Mouse (Mus musculus) large intestine, adult 2 months (tissue): ENCODE results near the gene Unkl. TPM values are rescaled to one million over a fixed set of nuclear protein-coding genes. Genes with fewer than 3 reads are reported as not detected.
"Not testable (repeated sequence)": the region's sequence is repeated elsewhere in the genome, so short reads cannot be mapped to it uniquely, and the experiment has no call there.

Source experiments
- DNase-seq: peaks from one replicate; pipeline ENCODE4 v3.0.0-alpha.2; 2012; ENCODE audit warnings: low read depth, low spot score
- WGBS: fragments of 180-500 bp; shearing (Covaris S2); methylation state at CpG from one replicate; pipeline ENCODE4 v1.1.7; 2018; 5-methylcytosine and 5-hydroxymethylcytosine counted together
- polyA plus RNA-seq: library from polyadenylated mRNA; depleted of rRNA; stranded (reverse); fragments of >200 nt; gene quantifications from 2 replicates; pipeline ENCODE4 v1.2.3, GENCODE M21; 2012

Unkl gene
- polyA plus RNA-seq, 1 experiment: 6.0 TPM

DNA sequence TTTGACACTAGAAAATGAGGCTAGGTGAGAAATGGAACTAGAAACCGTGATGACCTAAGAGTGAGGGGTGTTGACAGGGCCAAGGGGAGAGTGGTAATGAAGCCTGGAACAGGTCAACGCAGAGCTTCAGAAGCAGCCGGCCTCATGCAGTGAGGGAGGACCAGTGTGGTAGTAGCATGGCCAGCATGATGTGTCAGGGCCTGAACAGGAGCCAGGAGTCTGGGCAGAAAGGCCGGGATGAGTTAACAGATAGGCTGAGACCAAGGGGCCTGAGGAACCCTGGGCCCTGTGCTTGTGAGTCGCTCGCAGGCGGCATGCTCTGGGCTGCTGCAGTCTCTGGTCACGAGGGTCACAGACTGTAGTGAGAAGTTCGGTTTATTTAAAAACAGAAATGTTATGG is 30.8 kb downstream of the Unkl start:
- WGBS: 90% methylated on average over 9 of the region's 9 CpGs
- DNase-seq: no peak

DNA sequence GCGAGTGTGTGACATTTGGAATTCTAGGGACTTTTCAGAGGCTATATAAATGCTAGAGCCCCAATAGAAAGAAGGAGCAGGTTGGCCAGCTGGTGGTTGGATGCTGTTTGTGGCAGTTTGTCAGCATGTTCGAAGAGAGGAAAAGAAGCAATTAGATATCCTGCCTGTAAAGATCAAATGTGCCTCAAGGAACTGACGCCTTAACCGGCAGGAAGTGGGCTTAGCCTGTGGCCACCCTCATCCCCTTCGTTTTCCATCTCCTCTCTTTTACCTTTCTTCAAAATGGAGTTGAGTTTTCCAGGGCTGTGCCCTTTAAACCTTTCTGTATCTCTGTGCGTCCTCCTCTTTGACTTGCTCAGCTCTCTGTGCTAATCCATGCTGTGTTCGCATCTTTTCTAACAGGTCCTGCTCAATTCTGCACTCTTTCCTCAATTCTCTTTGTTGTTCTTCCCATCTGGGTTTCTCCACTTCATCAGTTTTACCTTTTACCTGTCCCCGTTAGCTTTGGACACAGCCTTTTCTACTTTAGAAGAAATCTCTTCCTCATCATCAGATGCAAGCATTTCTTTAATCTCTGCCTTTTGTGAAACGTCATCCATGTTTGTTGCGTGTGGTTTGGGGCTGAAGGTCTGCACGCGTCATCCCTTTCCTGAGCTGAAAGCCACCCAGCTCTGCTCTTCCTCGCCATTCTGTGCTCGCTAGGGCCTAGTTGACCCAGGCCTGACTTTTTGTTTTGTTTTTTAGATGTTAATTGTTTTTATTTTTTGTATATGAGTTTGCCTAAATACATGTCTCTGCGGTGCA is 31.5 kb downstream of the Unkl start:
- WGBS: 90% methylated on average over 15 of the region's 15 CpGs
- DNase-seq: no peak

DNA sequence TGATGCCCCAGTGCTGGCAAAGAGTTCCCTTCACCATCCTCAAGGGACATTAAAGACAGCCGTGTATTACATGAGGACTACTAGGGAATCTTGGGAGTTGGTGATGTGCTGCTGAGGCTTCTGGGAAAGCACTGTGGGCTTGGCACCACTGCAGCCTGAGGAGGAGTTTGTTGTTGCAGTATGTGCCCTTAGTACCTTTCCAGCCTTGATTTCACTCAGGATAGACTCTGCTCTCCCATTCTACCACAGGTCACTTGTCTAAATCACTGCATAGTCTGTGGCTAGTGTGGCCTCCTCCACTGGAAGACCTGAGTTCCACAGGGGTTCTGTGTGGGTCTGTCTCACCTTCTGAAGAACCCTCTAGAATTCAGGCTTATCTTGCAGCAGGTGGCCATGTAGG is 32.5 kb downstream of the Unkl start:
- DNase-seq: no peak
- WGBS: 73% methylated on average over 1 of the region's 1 CpGs

DNA sequence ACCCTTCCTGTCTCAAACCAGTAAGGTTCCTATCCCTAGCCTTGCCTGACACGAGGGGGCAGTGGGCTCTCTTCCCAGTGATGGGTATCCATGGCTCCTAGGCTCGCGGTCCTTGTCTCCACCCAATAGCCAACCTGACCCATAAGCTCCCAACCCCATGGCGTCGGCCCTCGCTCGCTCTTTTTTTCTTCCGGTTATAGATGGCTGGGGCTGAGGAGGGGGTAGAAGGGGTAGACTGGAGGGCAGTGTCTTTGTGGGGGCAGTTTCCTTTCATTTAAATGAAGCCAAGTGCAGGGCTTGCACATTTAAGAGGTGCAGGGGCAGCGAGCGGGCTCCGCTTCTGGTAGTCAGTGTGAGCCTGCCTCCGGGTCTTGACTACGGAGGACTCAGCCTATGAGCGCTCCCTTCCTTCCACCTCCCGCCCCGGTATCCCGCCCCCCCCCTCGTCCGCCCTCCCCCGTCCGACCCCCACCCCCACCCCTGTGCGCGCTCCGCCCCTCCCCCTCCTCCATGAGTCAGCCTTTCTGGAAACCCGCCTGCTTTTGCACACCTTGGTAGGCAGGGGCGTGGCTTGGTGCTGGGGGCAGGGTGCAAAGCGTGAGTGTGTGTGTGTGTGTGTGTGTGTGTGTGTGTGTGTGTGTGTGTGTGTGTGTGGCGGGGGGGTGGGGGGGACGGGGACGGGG is 33.8 kb downstream of the Unkl start:
- 7% methylated on average over 17 of the region's 30 CpGs for WGBS
- DNase-seq: peak; percentile 19

DNA sequence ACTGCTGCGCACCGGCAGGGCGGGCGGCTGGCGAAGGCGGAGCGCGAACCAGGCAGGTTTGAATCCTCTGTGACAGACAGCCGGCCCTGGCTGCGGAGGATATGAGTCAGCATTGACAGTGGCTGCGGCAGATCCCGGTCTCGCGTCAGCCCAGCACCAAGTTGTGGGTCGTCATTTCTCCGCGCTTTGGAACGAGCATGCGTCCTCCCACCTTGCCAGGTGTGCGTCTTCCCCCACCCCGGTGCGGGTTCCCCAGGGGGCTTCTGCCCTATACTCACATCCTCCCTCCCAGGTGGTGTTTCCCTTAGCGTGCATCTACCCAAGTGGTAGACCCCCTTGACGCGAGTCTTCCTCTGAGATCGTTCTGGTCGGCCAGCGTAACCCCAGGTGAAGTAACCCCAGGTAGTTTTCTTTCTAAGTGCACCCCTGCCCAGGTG is 34.3 kb downstream of the Unkl start:
- not testable (repeated sequence) for DNase-seq
- 13% methylated on average over 14 of the region's 28 CpGs for WGBS

DNA sequence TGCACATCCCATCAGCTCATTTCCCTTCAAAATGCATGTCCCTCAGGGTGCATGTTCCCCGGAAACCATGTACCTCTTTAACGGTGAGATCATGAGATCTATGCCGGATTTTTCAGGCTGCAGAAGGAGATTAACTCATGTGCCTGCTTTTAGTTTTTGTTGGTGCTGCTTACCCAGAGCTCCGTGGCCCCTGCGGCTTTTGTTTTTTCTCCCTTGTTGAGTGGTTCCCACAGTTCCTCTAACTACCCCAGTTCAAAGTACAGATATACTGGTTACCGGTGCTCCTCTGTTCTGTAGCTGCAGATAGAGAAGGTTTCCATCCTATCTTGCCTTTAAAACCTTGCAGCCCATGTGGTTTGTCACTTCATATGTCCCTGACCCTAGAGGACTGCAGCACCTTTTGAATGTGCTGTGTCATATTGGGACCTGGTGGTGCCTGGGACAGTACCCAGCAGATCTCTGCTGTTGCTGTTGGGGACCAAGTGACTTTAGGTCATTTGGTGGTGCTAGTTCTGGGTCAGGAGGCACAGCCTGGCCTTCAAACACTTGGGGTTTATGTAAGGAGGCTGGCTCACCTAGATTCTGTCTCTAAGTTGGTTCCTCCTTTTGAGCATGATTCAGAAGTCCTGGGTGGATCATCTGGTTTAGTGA is 34.9 kb downstream of the Unkl start:
- 45% methylated on average over 6 of the region's 6 CpGs for WGBS
- DNase-seq: no peak

DNA sequence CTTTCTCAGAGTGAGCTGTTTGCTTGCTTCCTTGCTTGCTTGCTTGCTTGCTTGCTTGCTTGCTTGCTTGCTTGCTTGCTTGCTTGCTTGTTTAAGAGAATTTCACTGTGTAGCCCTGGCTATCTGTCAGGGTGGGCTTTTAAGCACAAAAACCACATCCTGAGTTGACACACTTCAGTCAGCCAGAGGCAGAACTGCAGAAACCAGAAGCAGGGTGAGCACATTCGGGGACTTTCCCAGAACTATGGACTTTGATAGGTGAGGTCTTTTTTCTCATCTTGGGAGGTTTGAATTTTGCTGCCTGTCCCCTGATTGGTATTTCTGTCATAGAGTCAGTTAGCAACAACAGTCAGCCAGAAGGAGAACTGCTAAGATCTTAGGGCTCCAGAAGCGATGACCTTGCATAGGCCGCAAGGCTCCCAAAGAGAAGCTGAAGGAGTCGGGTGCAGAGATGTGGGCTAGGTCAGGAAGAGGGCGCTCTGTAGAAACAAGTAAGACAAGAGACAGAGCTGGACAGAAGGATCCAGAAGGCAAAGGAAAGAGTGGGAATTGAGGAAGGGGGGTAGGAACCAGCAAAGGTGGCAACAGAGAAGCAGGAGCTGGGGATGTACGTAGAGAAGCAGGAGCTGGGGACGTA is 36.5 kb downstream of the Unkl start:
- DNase-seq: no peak
- 87% methylated on average over 7 of the region's 7 CpGs for whole genome bisulfite sequencing

DNA sequence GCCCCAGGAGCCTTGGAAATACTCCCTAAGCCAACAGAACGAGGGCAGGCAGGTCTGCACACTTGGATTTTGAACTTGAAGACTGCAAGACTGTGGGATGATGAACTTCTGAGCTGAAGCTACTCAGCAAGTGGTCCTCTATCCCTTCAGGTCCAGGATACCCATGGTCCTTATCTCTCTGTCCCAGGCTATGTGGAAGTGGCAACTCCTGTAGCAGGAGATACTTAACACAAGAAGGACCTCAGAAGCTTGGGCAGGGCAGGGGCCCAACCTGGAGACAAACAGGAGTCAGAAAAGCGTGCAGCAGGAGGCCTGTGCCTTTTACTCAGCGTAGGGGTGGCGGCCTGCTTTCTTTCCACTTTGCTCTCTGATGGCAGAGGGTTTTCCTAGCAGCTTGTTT is 37.5 kb downstream of the Unkl start:
- WGBS: 88% methylated on average over 4 of the region's 4 CpGs
- DNase-seq: no peak

DNA sequence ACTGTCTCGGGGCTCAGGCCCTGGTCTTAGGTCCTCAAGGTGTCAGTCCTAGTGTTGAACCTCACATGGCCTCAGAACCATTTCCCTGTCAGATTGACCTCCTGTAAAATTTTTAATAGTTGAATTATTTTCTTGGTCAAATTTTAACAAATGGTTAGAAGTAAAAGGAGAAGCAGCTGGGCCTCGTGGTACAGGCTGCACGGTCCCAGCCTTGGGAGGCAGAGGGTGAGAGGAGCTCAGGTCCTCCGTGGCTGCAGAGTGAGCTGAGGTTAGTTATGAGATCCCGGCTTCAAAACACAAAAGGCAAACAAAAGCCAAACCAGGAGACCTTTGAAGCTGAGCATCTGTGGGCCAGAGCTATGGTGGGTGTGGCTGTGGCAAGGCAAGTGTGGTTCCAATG is 39.8 kb downstream of the Unkl start:
- whole genome bisulfite sequencing: 70% methylated on average over 5 of the region's 5 CpGs
- no peak for DNase-seq

DNA sequence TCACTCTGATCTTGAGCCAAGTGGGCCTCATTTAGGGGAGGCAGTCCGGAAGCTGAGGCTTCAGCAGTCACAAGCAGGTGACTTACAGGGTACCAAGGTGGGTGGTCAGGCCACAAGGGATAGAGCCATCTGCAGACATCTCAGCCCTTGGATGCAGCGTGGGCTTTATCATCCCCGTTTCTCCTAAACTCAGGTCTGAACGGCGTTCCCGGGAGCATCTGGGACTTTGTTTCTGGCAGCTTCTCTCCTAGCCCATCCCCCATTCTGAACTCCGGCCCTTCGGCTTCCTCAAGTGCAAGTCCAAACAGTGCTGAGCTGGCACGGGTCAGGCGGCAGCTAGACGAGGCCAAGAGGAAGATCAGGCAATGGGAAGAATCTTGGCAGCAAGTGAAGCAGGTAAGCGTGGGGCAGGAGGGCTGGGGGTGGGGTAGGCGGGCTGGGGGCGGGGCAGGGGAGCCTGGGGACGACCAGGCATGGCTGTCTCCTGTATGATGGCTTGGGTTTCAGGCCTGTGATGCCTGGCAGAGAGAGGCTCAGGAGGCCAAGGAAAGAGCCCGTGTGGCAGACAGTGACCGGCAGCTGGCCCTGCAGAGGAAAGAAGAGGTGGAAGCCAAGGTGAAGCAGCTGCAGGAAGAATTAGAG is 41.9 kb downstream of the Unkl start:
- DNase-seq: not testable (repeated sequence)

DNA sequence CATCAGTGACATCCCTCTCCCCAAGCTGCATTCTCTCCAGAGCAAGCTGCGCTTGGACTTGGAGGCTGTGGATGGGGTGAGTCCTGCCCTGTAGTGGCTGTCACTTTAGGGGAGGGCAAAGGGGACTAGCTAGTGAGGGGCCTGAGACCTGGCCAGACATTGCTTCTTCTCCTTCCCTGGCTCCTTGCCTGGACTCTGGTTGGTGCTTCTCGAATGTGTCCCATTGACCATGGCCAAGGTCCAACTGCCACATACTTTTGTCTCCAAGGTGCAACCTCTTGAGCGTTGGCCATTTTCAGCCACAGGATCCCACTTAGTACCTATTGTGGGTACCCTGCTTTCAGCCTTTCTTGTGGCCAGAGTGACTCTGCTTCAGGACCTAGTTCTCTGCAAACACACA is 42.5 kb downstream of the Unkl start:
- WGBS: 81% methylated on average over 3 of the region's 3 CpGs
- DNase-seq: no peak

More for the DNA sequence above, 41.9 kb downstream of the Unkl start:
- 70% methylated on average over 17 of the region's 17 CpGs for WGBS

DNA sequence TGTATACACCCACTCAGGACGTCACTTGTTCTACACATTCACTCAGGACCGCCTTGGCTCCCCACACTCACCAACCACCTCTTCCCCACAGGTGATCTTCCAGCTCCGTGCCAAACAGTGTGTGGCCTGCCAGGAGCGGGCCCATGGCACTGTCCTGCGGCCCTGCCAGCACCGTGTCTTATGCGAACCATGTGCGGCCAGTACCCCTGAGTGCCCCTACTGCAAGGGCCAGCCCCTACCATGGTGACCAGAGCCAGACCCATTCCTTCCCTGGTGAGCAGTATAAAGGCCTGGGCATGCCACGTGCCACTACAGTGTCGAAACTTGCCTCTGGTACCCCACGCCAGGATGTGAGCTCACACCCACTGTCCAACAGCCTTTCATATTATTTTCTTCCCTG is 43.4 kb downstream of the Unkl start:
- DNase-seq: not testable (repeated sequence)
- WGBS: 91% methylated on average over 8 of the region's 11 CpGs

DNA sequence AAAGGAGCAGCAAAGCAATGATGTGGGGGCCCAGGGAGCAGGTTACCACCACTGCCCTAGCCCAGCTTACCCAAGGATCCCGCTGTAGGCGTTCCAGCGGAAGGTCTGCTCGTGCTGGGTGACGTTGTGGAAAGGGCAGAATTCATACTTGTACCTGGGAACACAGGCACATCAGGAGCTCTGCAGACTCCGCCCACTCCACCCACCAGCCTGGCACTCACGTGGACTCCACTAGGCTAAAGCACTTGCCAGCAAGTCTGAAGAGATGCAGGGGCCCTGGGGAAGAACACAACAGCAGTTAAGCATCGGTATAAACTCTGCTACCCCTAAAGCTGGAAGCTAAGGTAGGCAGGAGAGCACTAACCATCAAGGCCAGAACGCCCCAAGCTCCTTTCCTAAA is 47.4 kb downstream of the Unkl start:
- DNase-seq: no peak
- 86% methylated on average over 9 of the region's 9 CpGs for WGBS

DNA sequence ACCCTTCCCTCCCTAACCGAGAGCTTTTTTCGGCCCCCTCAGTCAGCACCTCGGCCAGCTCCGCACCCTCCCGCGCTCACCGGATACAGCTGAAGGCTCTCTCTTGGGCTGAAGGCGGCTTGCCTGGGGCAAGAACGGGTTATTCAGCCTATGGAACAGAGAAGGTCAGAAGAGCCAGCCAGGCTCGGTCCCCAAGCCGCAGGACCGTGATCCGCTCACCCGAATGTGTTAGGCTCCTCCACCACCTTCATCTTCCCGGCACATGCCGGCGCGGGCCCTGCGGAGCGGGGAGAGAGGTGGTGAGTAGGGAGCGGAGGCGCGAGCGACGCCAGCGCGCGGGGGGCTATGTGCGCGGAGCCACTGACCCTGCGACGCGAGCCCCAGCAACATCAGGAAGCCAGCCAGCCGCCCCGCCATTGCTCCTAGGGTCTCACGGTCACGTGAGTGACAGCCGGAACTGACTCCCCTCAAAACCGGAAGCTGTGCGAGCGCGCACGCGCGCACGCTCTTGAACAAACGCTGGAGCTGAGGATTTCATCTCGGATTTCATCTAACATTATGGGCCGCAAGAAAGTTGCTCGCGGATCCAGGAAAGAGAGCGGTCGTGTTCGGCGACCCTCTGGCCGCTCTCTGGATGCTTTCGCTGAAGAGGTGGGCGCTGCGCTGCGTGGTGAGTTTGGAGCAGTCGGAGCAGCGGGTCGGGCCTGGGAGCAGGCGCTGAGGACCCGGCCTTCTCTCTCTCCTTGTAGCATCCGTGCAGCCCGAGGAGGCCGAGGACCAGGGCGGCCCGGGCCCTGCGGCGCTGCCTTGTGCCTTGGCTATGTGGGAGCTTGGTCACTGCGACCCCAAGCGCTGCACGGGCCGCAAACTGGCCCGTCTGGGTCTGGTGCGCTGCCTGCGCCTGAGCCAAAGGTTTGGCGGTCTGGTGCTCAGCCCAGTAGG is 51.8 kb downstream of the Unkl start, which contains the start of the genes Gnptg and Tsr3:
Gnptg (minus strand) TSS at position 430 of the 942 bp plus-strand sequence.
Tsr3 (plus strand) TSS at position 476 of the 942 bp plus-strand sequence.
- under 1% methylated on average over 80 of the region's 80 CpGs for WGBS
- DNase-seq: peak; percentile 55

DNA sequence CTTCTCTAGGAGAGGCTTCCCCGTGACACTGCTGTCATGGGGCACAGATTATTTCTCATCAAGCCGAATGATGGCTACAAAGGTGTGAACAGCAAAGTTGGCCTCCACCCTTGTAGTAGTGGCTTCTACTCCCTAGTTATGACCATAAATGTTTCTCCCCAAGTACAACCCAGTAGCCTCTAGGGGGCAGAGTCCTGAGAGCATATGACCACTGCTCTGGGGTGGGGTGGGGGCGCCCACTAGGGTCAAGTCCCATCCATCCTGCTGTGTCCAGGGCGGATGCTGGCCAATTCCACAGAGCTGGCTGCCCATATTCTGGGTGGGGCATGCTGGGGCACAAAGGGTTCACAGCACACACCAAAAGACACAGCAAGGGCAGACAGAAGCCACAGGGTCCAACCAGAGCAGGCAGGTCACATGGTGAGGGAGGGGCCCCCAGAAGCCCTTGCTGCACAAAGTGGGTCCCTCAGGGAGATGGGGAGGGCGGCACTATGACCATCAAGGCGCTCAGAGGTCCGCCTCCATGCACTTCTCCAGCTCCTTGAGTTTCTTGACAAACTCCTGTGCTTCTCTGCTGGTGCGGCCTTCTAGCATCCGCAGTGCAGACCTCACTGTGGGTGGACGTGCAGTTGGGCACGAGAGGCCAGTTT is 55.1 kb downstream of the Unkl start:
- no peak for DNase-seq
- 84% methylated on average over 11 of the region's 11 CpGs for WGBS

DNA sequence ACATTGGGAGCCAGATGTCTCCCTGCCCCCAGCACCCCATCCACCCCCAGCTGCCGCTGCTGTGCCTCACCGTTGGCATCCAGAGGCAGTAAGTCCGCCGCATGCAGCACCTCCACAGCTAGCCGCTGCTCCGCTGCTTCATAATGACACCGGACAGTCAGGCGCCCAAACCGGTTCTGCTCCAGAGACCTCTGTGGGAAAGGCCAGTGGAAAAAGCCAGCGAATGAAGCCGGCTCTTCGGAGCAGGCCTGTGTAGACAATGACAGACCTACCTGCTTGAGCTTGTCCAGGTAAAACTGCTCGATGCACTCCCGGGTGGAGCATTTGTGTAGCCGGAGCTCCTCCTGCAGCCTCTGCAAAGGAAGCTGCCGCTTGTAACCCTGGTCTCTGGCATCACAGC is 56.0 kb downstream of the Unkl start:
- no peak for DNase-seq
- WGBS: 66% methylated on average over 16 of the region's 16 CpGs

DNA sequence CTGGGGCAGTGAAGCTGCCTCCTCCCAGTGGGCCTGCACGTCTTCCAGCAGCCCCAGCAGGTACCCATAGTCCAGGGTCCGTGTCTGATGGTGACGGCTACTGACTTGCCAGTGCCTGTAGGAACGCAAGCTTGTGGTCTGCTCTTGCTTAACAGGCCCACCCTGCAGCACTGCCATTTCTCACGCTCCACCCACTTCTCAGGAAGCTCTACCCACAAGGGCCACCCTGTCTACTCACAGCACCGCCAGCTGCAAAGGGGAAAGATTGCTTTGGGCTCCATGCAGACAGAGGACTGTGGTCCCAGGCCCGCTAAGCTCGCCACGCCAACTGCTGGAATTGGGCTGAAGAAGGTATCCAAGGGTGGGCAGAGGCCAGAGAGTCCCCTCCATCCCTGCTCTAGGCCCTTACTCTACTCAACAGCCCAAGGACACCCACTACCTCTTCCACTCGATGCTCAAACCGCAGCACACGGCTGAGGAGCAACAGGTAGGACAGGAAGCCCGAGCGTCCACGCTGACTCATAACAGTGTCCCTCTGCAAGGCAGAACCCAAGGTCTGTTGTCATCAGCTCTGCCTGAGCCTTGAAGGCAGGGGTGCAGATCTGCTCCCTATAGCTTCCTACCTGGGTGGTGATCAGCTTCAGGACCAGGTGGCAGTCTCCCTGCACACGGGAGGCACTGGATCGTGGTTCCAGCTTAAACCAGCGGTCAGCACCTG is 60.0 kb downstream of the Unkl start:
- 65% methylated on average over 18 of the region's 18 CpGs for WGBS
- no peak for DNase-seq
